Mouse (Mus musculus): ENCODE results near the gene Chrm1. TPM values are rescaled to one million over a fixed set of nuclear protein-coding genes. Genes with fewer than 3 reads are reported as not detected.

Chrm1 gene
- total and polyA plus RNA-seq, 3 experiments, result under 0.01 to 0.01 TPM; not detected in 1

DNA sequence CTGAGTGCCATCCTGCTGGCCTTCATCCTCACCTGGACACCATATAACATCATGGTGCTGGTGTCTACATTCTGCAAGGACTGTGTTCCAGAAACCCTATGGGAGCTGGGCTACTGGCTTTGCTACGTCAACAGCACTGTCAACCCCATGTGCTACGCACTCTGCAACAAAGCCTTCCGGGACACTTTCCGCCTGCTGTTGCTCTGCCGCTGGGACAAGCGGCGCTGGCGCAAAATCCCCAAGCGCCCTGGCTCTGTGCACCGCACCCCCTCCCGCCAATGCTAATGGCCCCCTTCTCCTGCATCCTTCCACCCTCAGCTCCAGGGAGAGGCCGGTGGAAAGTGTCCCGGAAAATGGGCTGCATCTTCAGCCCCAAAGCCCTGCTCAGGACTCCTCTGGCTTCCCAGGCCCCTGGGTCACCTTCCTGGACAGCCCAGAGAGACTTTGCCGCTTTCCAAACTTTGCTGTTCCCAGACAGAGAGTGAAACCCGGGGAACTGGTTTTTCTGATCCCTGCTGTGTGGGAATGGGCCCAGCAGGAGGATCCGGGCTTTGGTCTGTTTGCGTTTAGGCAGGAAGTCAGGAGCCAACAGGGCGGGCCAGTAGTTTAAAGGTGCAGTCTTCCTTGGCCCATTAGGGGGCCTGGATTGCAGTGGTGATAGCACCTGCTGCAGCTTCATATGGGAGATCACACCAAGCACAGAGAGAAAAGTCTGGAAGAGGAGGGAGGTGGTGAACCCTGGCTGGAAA is 15.6 kb downstream of the Chrm1 start:
- H3K9ac ChIP-seq (ENCODE audit: control insufficient read depth, low read depth, low read length, poor library complexity, severe bottlenecking), result no peak overlapping the region
- no peak for DNase-seq (ENCODE audit: low read depth, low spot score)
- H3K4me3 ChIP-seq (ENCODE audit: control insufficient read depth in 1 of 2, insufficient read depth in 1 of 2, low read depth in 2 of 2, low read length in 2 of 2), result no peak overlapping the region
- H3K27ac ChIP-seq (ENCODE audit: control insufficient read depth, low read depth, low read length), result no peak overlapping the region
- H3K79me2 ChIP-seq (ENCODE audit: control insufficient read depth, insufficient read depth, low read length, poor library complexity), result no peaks in the 10 kb centered on the region
- no peaks in the 10 kb centered on the region for H3K9me3 ChIP-seq (replicated peaks; ENCODE audit: insufficient read depth, low read length)
- TF ChIP-seq MAZ (IDR thresholded peaks at IDR 0.05; ENCODE audit: low read depth, low read length), result no peak
- TF ChIP-seq EP300 (IDR thresholded peaks at IDR 0.05; ENCODE audit: low read depth in 1 of 2, low read length in 2 of 2), result no peak
- TF ChIP-seq CTCF (IDR thresholded peaks at IDR 0.05 in 2 of 3, conservative IDR thresholded peaks at IDR 0.05 in 1 of 3; ENCODE audit: control insufficient read depth in 1 of 3, insufficient read depth in 1 of 3, low read depth in 2 of 3, low read length in 3 of 3, poor library complexity in 1 of 3, severe bottlenecking in 1 of 3), result no peak
- TF ChIP-seq ZNF384 (IDR thresholded peaks at IDR 0.05; ENCODE audit: low read depth, low read length), result no peak
- no peak for TF ChIP-seq MXI1 (IDR thresholded peaks at IDR 0.05; ENCODE audit: low read depth, low read length)
- TF ChIP-seq KAT2A (conservative IDR thresholded peaks at IDR 0.05; ENCODE audit: low read depth, low read length), result no peak
- TF ChIP-seq CHD1 (IDR thresholded peaks at IDR 0.05; ENCODE audit: low read depth, low read length), result no peak
- no peak for TF ChIP-seq BHLHE40 (IDR thresholded peaks at IDR 0.05; ENCODE audit: borderline replicate concordance, low read depth, low read length)
- no peak for TF ChIP-seq MEF2A (IDR thresholded peaks at IDR 0.05; ENCODE audit: extremely low read depth, insufficient replicate concordance, low read depth, low read length, poor library complexity, severe bottlenecking)
- H3K36me3 ChIP-seq (ENCODE audit: control insufficient read depth in 1 of 2, insufficient read depth in 2 of 2, low read length in 2 of 2), result no peaks in the 10 kb centered on the region
- no peaks in the 10 kb centered on the region for H3K4me1 ChIP-seq (ENCODE audit: control insufficient read depth in 1 of 2, insufficient read depth in 2 of 2, low read length in 2 of 2)
- H3K27me3 ChIP-seq (ENCODE audit: control insufficient read depth in 1 of 2, insufficient read depth in 2 of 2, low read length in 2 of 2), result peaks cover 2 to 3% of the 10 kb centered on the region in 2 experiments; a peak in 2 of 4 replicates

DNA sequence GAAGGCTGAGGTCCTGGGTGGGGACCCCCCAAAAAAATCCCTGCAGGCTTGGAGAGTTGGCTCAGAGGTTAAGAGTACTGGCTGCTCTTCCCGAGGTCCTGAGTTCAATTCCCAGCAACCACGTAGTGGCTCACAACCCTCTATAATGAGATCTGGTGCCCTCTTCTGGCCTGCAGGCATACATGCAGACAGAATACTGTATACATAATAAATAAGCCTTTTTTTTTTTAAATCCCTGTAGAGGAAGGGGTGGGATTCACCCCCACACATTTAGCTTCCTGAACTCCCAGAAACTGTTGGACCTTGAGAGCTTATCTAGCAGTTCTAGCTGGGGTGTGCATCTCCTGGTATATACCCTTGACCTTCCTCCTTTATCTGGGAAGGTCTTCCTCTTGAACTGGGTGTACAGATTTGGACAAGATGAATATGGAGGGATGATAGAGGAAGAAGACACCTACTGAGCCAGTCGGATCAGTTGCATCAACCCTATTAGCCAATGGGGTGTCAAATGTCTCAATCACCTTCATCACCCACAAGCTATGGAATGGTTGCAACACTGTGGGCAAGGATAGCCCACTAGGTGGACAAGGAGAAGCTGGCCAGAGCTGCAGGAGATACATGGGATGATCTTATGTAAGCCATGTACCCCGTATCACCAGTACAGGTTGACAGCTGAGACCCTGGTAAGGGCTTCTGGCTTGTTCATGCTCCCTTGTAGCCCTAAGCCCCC is 18.2 kb downstream of the Chrm1 start:
- H3K79me2 ChIP-seq (ENCODE audit: control insufficient read depth, insufficient read depth, low read length, poor library complexity), result no peaks in the 10 kb centered on the region
- peaks cover 2 to 3% of the 10 kb centered on the region in 2 experiments; a peak in 2 of 4 replicates for H3K27me3 ChIP-seq (ENCODE audit: control insufficient read depth in 1 of 2, insufficient read depth in 2 of 2, low read length in 2 of 2)
- H3K4me3 ChIP-seq (ENCODE audit: control insufficient read depth in 1 of 2, insufficient read depth in 1 of 2, low read depth in 2 of 2, low read length in 2 of 2), result no peak overlapping the region
- TF ChIP-seq USF1 (IDR thresholded peaks at IDR 0.05; ENCODE audit: low read depth, low read length) (no peak), CTCF (IDR thresholded peaks at IDR 0.05 in 2 of 3, conservative IDR thresholded peaks at IDR 0.05 in 1 of 3; ENCODE audit: control insufficient read depth in 1 of 3, insufficient read depth in 1 of 3, low read depth in 2 of 3, low read length in 3 of 3, poor library complexity in 1 of 3, severe bottlenecking in 1 of 3) (peak in 2 of 3 experiments; percentile 16 to 25; a peak in 2 of 6 replicates), TCF12 (IDR thresholded peaks at IDR 0.05; ENCODE audit: low read depth, low read length) (no peak), MEF2A (IDR thresholded peaks at IDR 0.05; ENCODE audit: extremely low read depth, insufficient replicate concordance, low read depth, low read length, poor library complexity, severe bottlenecking) (no peak), KAT2A (conservative IDR thresholded peaks at IDR 0.05; ENCODE audit: low read depth, low read length) (no peak), BHLHE40 (IDR thresholded peaks at IDR 0.05; ENCODE audit: borderline replicate concordance, low read depth, low read length) (no peak), MAZ (IDR thresholded peaks at IDR 0.05; ENCODE audit: low read depth, low read length) (no peak), SMC3 (IDR thresholded peaks at IDR 0.05; ENCODE audit: low read depth, low read length) (peak; percentile 25)
- H3K9me3 ChIP-seq (replicated peaks; ENCODE audit: insufficient read depth, low read length), result no peaks in the 10 kb centered on the region
- H3K36me3 ChIP-seq (ENCODE audit: control insufficient read depth in 1 of 2, insufficient read depth in 2 of 2, low read length in 2 of 2), result no peaks in the 10 kb centered on the region
- no peak overlapping the region for H3K9ac ChIP-seq (ENCODE audit: control insufficient read depth, low read depth, low read length, poor library complexity, severe bottlenecking)
- no peak overlapping the region for H3K27ac ChIP-seq (ENCODE audit: control insufficient read depth, low read depth, low read length)
- no peaks in the 10 kb centered on the region for H3K4me1 ChIP-seq (ENCODE audit: control insufficient read depth in 1 of 2, insufficient read depth in 2 of 2, low read length in 2 of 2)
- no peak for DNase-seq (ENCODE audit: low read depth, low spot score)

All from MEL (cell line).